Mouse (Mus musculus) cortical plate, adult 2 months (tissue): Measurements from ENCODE around the gene Tfpt. TPM values are rescaled to one million over a fixed set of nuclear protein-coding genes. Genes with fewer than 3 reads are reported as not detected.

Source experiments
- H3K27ac ChIP-seq: fragments of 200-500 bp; 2 replicates; pipeline ENCODE4 v1.5.1; 2012; ENCODE audit warnings: low read length, control low read depth, inconsistent platforms; ENCODE audit not compliant: insufficient read depth
- H3K4me1 ChIP-seq: fragments of 200-500 bp; 2 replicates; pipeline ENCODE4 v1.6.1; 2011; ENCODE audit warnings: low read length; ENCODE audit not compliant: control insufficient read depth, insufficient read depth
- H3K4me3 ChIP-seq: fragments of 200-500 bp; 2 replicates; pipeline ENCODE4 v1.5.1; 2011; ENCODE audit warnings: mild to moderate bottlenecking, low read length, control low read depth; ENCODE audit not compliant: insufficient read depth
- CTCF ChIP-seq: fragments of 200-500 bp; IDR thresholded peaks from 2 replicates; pipeline ENCODE4 v1.5.1; 2011; ENCODE audit warnings: mild to moderate bottlenecking, control low read depth, low read length; ENCODE audit not compliant: insufficient read depth; ENCODE audit errors: extremely low read depth
- POLR2A ChIP-seq: fragments of 200-500 bp; IDR thresholded peaks from 2 replicates; pipeline ENCODE4 v1.6.1; 2011; ENCODE audit warnings: mild to moderate bottlenecking, low read length, control low read depth; ENCODE audit not compliant: insufficient read depth; ENCODE audit errors: extremely low read depth
- polyA plus RNA-seq: library from polyadenylated mRNA; depleted of rRNA; stranded (reverse); fragments of >200 nt; gene quantifications from 2 replicates; pipeline ENCODE4 v1.2.3, GENCODE M21; 2012

Gene Tfpt
- polyA plus RNA-seq, 1 experiment, result 38.5 TPM

GRCm38 (mm10) chr7:3656966-3657365 lies 27.2 kb upstream of the Tfpt start:
- Histone ChIP-seq H3K4me1 (no peaks in the 10 kb centered on the region), H3K4me3 (no peak overlapping the region), H3K27ac (no peak overlapping the region)
- TF ChIP-seq CTCF (no peak), POLR2A (no peak)

- Histone ChIP-seq H3K4me1 (peaks cover 9% of the 10 kb centered on the region), H3K4me3 (peak overlapping the region; percentile 50), H3K27ac (no peak overlapping the region)
- TF ChIP-seq CTCF, result no peak
These were observed 16.9 kb upstream of the Tfpt start for GRCm38 (mm10) chr7:3646641-3647040.

GRCm38 (mm10) chr7:3646188-3646587 lies 16.5 kb upstream of the Tfpt start:
- no peak for TF ChIP-seq CTCF
- peaks cover 9% of the 10 kb centered on the region for H3K4me1 ChIP-seq
- H3K4me3 ChIP-seq, result peak overlapping the region; percentile 50
- no peak overlapping the region for H3K27ac ChIP-seq

- peak overlapping the region; percentile 76 for H3K27ac ChIP-seq
- TF ChIP-seq POLR2A (no peak), CTCF (no peak)
- H3K4me3 ChIP-seq, result peak overlapping the region; percentile 50
- peaks cover 9% of the 10 kb centered on the region for H3K4me1 ChIP-seq
These were observed 15.8 kb upstream of the Tfpt start for GRCm38 (mm10) chr7:3645488-3646025.

GRCm38 (mm10) chr7:3644672-3645487 lies 15.2 kb upstream of the Tfpt start, which contains the start of gene Cnot3:
Cnot3 (plus strand) TSS chr7:3645268.
- Histone ChIP-seq H3K4me1 (peaks cover 9% of the 10 kb centered on the region), H3K27ac (peak within 1 kb of the TSS; percentile 76), H3K4me3 (peak within 1 kb of the TSS; percentile 50)
- TF ChIP-seq POLR2A, result peak; percentile 58
- no peak for TF ChIP-seq CTCF

- H3K27ac ChIP-seq, result no peak overlapping the region
- TF ChIP-seq POLR2A, result no peak
- TF ChIP-seq CTCF, result no peak
- peak overlapping the region; percentile 29 for H3K4me3 ChIP-seq
- H3K4me1 ChIP-seq, result peaks cover 9% of the 10 kb centered on the region
These were observed 14.6 kb upstream of the Tfpt start for GRCm38 (mm10) chr7:3644348-3644671.

- H3K27ac ChIP-seq, result no peak overlapping the region
- no peak for TF ChIP-seq POLR2A
- TF ChIP-seq CTCF, result no peak
These were observed 14.1 kb upstream of the Tfpt start for GRCm38 (mm10) chr7:3643843-3644242.

GRCm38 (mm10) chr7:3643412-3643811 lies 13.7 kb upstream of the Tfpt start:
- Histone ChIP-seq H3K4me1 (peaks cover 7% of the 10 kb centered on the region), H3K27ac (no peak overlapping the region), H3K4me3 (no peak overlapping the region)
- no peak for TF ChIP-seq POLR2A
- TF ChIP-seq CTCF, result no peak

More at GRCm38 (mm10) chr7:3643843-3644242, 14.1 kb upstream of the Tfpt start:
- H3K4me3 ChIP-seq, result peak overlapping the region; percentile 29; the same call in 1 of the 2 replicates
- H3K4me1 ChIP-seq, result peaks cover 9% of the 10 kb centered on the region

- H3K27ac ChIP-seq, result no peak overlapping the region
- peak overlapping the region; percentile 81 for H3K4me3 ChIP-seq
- H3K4me1 ChIP-seq, result peaks cover 3% of the 10 kb centered on the region
- no peak for TF ChIP-seq POLR2A
- no peak for TF ChIP-seq CTCF
These were observed 718 bp upstream of the Tfpt start for GRCm38 (mm10) chr7:3630478-3630815.

GRCm38 (mm10) chr7:3629030-3629429 lies 699 bp downstream of the Tfpt start:
- Histone ChIP-seq H3K27ac (no peak overlapping the region), H3K4me1 (peaks cover 3% of the 10 kb centered on the region), H3K4me3 (peak overlapping the region; percentile 81)
- no peak for TF ChIP-seq POLR2A
- no peak for TF ChIP-seq CTCF
